Mouse (Mus musculus) spleen, adult 2 months (tissue): ENCODE results near the gene Tsc2.

Source experiments
- CTCF ChIP-seq: fragments of 200-500 bp; IDR thresholded peaks from 2 replicates; pipeline ENCODE4 v1.5.1; 2011; ENCODE audit warnings: mild to moderate bottlenecking, inconsistent platforms; ENCODE audit not compliant: insufficient read depth, insufficient read length, insufficient replicate concordance; ENCODE audit errors: extremely low read depth
- POLR2A ChIP-seq: fragments of 200-500 bp; IDR thresholded peaks from 2 replicates; pipeline ENCODE4 v1.6.1; 2011; ENCODE audit warnings: low read depth, low read length, inconsistent platforms

GRCm38 (mm10) chr17:24676877-24677276, 44.4 kb upstream of the Tsc2 start:
- no peak for TF ChIP-seq CTCF
- no peak for TF ChIP-seq POLR2A
